Mouse (Mus musculus): ENCODE results near the gene Gm20696.

- TF ChIP-seq CTCF (IDR thresholded peaks at IDR 0.05; ENCODE audit: low read depth, low read length), result no peak
- TF ChIP-seq POLR2A (IDR thresholded peaks at IDR 0.05; ENCODE audit: insufficient read depth, low read length), result no peak
Observed at GRCm38 (mm10) chr6:99654343-99654742, 12.3 kb downstream of the Gm20696 start.

All from ES-Bruce4 (cell line).